Mouse (Mus musculus) stomach, embryonic 14.5 days (tissue): ENCODE measurements around the gene Prkca. TPM values are rescaled to one million over a fixed set of nuclear protein-coding genes. Genes with fewer than 3 reads are reported as not detected.

Source experiments
- ATAC-seq: fragments of 200-750 bp; cut with Nextera tagmentation; 2 replicates; pipeline ENCODE4 v1.8.0; 2017; ENCODE audit warnings: low read depth, moderate TSS enrichment; ENCODE audit not compliant: insufficient number of reproducible peaks, insufficient read depth, low FRiP score
- H3K27ac ChIP-seq: fragments of 300-500 bp; sonication (generic); 2 replicates; pipeline ENCODE4 v1.5.1; 2014; ENCODE audit warnings: mild to moderate bottlenecking, low read length, moderate library complexity, mixed read lengths
- H3K27me3 ChIP-seq: fragments of 300-500 bp; sonication (generic); 2 replicates; pipeline ENCODE4 v1.6.1; 2014; ENCODE audit warnings: low read length, control low read depth, mixed read lengths; ENCODE audit not compliant: control insufficient read depth, insufficient read depth
- H3K36me3 ChIP-seq: fragments of 300-500 bp; sonication (generic); 2 replicates; pipeline ENCODE4 v1.6.1; 2014; ENCODE audit warnings: mild to moderate bottlenecking, control low read depth, low read length, moderate library complexity, mixed read lengths; ENCODE audit not compliant: control insufficient read depth, insufficient read depth
- H3K4me1 ChIP-seq: fragments of 300-500 bp; sonication (generic); 2 replicates; pipeline ENCODE4 v1.6.1; 2014; ENCODE audit warnings: low read length, control low read depth, mixed read lengths; ENCODE audit not compliant: control insufficient read depth, insufficient read depth
- H3K4me2 ChIP-seq: fragments of 300-500 bp; sonication (generic); replicated peaks from 2 replicates; pipeline ENCODE4 v1.6.1; 2014; ENCODE audit warnings: low read depth, low read length, control low read depth
- H3K4me3 ChIP-seq: fragments of 300-500 bp; sonication (generic); 2 replicates; pipeline ENCODE4 v1.5.1; 2014; ENCODE audit warnings: low read depth, low read length, control low read depth
- H3K9ac ChIP-seq: fragments of 300-500 bp; sonication (generic); replicated peaks from 2 replicates; pipeline ENCODE4 v1.6.1; 2014; ENCODE audit warnings: low read depth, mild to moderate bottlenecking, control low read depth, low read length, moderate library complexity, mixed read lengths
- H3K9me3 ChIP-seq: fragments of 300-500 bp; sonication (generic); 2 replicates; pipeline ENCODE4 v1.6.1; 2016; ENCODE audit warnings: low read depth, low read length, control low read depth; ENCODE audit not compliant: control insufficient read depth
- WGBS: fragments of 180-500 bp; shearing (Covaris S2); extraction: QIAGEN DNeasy Blood & Tissue Kit; methylation state at CpG from one replicate; pipeline ENCODE4 v1.1.7; 2014; 5-methylcytosine and 5-hydroxymethylcytosine counted together
- polyA plus RNA-seq: library from polyadenylated mRNA; unstranded; fragments of >200 nt; fragmentation: Nextera tagmentation; extraction: Ambion mirVana; gene quantifications from 2 replicates; pipeline ENCODE4 v1.2.1, GENCODE M21; 2014

The Prkca gene
- polyA plus RNA-seq, 1 experiment from 2014 or later, result 8.6 TPM

DNA sequence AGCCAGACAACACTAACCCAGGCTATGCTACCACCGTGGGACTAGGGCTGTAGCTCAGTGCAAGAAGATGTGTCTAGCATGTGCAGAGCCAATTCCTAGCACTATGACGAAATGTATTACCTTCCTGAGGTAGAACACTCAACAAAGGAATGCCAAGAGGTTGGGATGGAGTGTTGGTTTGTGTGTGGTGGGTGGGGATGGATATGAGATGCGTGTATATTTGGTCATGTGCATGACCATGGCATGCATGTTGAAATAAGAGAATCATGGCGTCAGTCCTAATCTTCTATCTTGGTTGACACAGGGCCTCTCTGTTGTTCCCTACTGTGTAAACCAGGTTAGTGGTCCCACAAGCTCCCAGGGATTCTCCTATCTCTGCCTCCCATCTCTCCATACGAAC, 225.5 kb downstream of the Prkca start:
- H3K4me2 ChIP-seq, result no peak overlapping the region
- no peak overlapping the region for H3K4me3 ChIP-seq
- no peaks in the 10 kb centered on the region for H3K27me3 ChIP-seq
- 86% methylated on average over 5 of the region's 5 CpGs for WGBS
- no peak overlapping the region for H3K27ac ChIP-seq
- H3K9ac ChIP-seq, result no peak overlapping the region
- no peaks in the 10 kb centered on the region for H3K36me3 ChIP-seq
- no peak for ATAC-seq
- H3K4me1 ChIP-seq, result no peaks in the 10 kb centered on the region
- no peaks in the 10 kb centered on the region for H3K9me3 ChIP-seq

DNA sequence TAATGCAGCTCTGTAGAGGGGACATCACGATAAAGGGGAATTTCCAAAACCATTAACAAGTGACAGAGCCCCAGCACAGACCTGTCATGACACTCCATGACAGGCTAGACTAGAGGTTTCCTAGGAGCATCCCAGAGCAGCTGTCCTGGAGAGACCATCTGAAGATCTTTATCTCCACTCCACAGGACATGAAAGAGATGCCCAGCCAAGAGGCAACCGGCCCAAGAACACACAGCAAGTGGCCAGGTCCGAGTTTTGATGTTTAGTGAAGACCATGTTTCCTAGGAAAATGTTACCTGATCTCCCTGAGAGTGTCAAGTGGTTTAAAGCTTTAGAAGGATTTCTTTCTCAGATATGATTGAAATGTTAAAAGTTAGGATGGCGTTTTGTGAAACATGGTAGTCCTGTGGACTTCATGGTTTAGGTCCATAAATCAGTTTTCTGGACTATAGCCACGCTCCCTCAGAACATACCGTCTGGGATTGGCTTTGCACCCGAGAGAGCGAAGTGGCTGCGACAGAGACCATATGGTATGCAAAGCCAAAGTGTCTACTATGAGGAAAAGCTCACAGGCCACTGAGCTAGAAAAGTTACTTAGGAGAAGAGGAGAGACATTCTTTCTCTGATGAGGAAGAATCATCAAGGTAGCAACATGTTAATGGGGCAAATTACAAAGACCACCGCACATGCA, 226.2 kb downstream of the Prkca start:
- no peak for ATAC-seq
- no peak overlapping the region for H3K9ac ChIP-seq
- H3K4me3 ChIP-seq, result no peak overlapping the region
- no peaks in the 10 kb centered on the region for H3K36me3 ChIP-seq
- no peak overlapping the region for H3K4me2 ChIP-seq
- no peaks in the 10 kb centered on the region for H3K27me3 ChIP-seq
- H3K4me1 ChIP-seq, result no peaks in the 10 kb centered on the region
- H3K9me3 ChIP-seq, result no peaks in the 10 kb centered on the region
- 59% methylated on average over 10 of the region's 10 CpGs for WGBS
- H3K27ac ChIP-seq, result no peak overlapping the region

- no peak for ATAC-seq
Measured at GRCm38 (mm10) chr11:108114091-108114490, 229.6 kb downstream of the Prkca start.

DNA sequence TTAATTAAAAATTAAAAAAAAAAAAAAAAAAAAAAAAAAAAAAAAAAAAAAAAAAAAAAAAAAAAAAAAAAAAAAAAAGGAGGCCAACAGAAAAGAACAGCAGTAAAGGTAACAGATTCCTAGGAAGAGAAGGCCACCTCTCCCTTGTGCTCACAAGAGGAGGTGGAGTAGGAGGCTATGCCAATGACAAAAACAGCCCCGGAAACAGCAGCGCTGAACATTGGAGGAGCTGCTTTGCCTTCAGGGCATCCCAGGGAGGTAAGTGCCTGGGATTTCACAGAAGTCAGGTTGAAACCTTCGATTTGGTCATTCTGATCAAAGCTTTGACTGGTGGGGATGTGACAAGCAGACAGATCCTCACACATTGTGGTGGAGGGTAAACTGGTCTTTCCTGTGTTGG, 231.3 kb downstream of the Prkca start:
- Histone ChIP-seq H3K9me3 (no peaks in the 10 kb centered on the region), H3K36me3 (no peaks in the 10 kb centered on the region), H3K9ac (no peak overlapping the region), H3K4me3 (no peak overlapping the region), H3K27ac (no peak overlapping the region), H3K27me3 (no peaks in the 10 kb centered on the region), H3K4me2 (no peak overlapping the region), H3K4me1 (no peaks in the 10 kb centered on the region)
- ATAC-seq, result no peak
- WGBS, result 69% methylated on average over 3 of the region's 3 CpGs

More at GRCm38 (mm10) chr11:108114091-108114490, 229.6 kb downstream of the Prkca start:
- Histone ChIP-seq H3K4me3 (no peak overlapping the region), H3K9ac (no peak overlapping the region), H3K36me3 (no peaks in the 10 kb centered on the region), H3K27me3 (no peaks in the 10 kb centered on the region), H3K9me3 (no peaks in the 10 kb centered on the region), H3K4me1 (no peaks in the 10 kb centered on the region), H3K27ac (no peak overlapping the region), H3K4me2 (no peak overlapping the region)
- 89% methylated on average over 3 of the region's 3 CpGs for WGBS

DNA sequence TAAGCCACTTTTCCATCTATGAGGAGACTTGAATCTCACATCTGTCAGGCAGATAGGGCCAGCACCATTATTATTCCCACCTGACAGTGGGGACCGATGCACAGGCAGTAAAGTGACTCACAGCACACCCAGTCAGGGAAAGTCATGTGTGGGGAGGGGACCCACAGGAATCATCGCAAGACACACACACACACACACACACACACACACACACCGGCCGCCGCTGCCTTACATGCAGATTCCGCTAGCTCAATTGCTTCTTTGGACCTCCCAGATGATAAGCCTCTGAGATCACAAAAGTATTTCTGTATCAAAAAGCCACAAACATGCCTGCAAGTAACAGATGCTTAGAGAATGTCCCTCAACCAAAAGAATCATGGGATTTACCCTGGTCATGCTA, 239.6 kb downstream of the Prkca start:
- Histone ChIP-seq H3K4me2 (no peak overlapping the region), H3K9ac (no peak overlapping the region), H3K4me1 (0 out of 2 replicates have a peak, but pooled peaks cover 4% of the 10 kb centered on the region), H3K27ac (no peak overlapping the region), H3K9me3 (no peaks in the 10 kb centered on the region), H3K27me3 (no peaks in the 10 kb centered on the region), H3K4me3 (no peak overlapping the region), H3K36me3 (no peaks in the 10 kb centered on the region)
- 79% methylated on average over 6 of the region's 6 CpGs for WGBS
- no peak for ATAC-seq

DNA sequence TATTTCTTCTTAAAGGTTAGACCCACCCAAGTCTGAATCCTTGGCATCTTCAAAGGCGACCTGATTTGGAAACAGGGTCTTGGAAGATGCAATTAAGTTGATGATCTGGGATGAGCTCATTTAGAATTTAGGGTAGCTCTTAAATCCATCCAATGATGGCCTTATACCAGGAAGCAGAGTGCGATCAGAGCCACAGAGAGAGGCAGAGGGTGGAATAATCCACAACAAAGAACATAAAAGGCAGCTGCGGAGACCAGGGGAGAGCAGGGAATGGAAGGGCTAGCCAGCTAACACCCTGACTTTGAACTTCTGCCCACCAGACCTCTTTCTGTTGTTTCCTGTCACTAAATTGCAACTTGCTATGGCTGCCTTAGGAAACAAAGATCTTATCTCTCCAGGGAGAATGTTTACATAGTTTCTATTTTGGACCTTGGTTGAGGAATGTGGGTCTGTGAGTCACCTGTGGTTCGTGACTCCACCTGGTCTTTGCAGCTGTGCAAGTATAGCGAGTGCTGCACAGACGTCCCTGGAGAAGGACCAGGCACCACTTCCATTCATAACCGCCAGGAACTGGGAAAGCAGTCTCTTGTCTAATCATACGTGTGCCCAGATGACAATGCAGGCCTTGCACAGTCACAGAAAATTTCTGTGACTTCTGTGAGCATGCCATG, 242.3 kb downstream of the Prkca start:
- peak; percentile 78 for ATAC-seq

GRCm38 (mm10) chr11:108098306-108098705, 245.4 kb downstream of the Prkca start:
- Histone ChIP-seq H3K27me3 (no peaks in the 10 kb centered on the region), H3K9ac (no peak overlapping the region), H3K36me3 (no peaks in the 10 kb centered on the region), H3K4me2 (no peak overlapping the region), H3K4me1 (0 out of 2 replicates have a peak, but pooled peaks cover 4% of the 10 kb centered on the region), H3K27ac (no peak overlapping the region), H3K4me3 (no peak overlapping the region), H3K9me3 (no peaks in the 10 kb centered on the region)
- 57% methylated on average over 7 of the region's 7 CpGs for WGBS
- ATAC-seq, result no peak

More for the DNA sequence above, 242.3 kb downstream of the Prkca start:
- Histone ChIP-seq H3K4me2 (no peak overlapping the region), H3K36me3 (no peaks in the 10 kb centered on the region), H3K9me3 (no peaks in the 10 kb centered on the region), H3K27ac (no peak overlapping the region), H3K9ac (no peak overlapping the region), H3K4me1 (0 out of 2 replicates have a peak, but pooled peaks cover 4% of the 10 kb centered on the region), H3K27me3 (no peaks in the 10 kb centered on the region), H3K4me3 (no peak overlapping the region)
- 56% methylated on average over 8 of the region's 8 CpGs for WGBS

DNA sequence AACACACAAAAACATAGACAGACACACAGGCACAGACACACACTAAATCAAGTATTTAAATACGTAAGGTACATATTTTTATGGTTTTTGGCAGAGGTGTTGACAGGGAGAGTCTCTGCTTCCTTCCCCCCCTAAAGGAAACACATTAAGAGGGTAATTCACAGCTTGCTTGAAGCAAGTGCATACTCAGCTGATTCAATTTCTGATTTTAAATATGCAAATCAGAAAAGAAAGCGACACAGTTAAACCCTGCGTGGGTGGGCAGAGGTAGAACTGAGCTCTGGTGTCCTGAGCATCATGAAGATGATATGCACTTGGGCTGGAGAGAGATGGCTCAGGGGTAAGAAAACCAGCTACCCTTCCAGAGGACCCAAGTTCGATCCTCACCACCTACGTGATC, 248.9 kb downstream of the Prkca start:
- no peaks in the 10 kb centered on the region for H3K36me3 ChIP-seq
- no peaks in the 10 kb centered on the region for H3K4me1 ChIP-seq
- H3K27me3 ChIP-seq, result no peaks in the 10 kb centered on the region
- no peak overlapping the region for H3K27ac ChIP-seq
- no peak overlapping the region for H3K9ac ChIP-seq
- ATAC-seq, result no peak
- no peak overlapping the region for H3K4me2 ChIP-seq
- 94% methylated on average over 5 of the region's 5 CpGs for WGBS
- H3K9me3 ChIP-seq, result no peaks in the 10 kb centered on the region
- H3K4me3 ChIP-seq, result no peak overlapping the region
